Mouse (Mus musculus): Measurements from ENCODE around the gene 6430531B16Rik.

GRCm38 (mm10) chr7:139957437-139957836, 21.1 kb downstream of the 6430531B16Rik start:
- TF ChIP-seq CTCF (conservative IDR thresholded peaks at IDR 0.05; ENCODE audit: low read length) (no peak), NANOG (IDR thresholded peaks at IDR 0.05; ENCODE audit: borderline replicate concordance, low read length) (no peak), POU5F1 (IDR thresholded peaks at IDR 0.05; ENCODE audit: borderline replicate concordance, low read length) (no peak)
